Mouse (Mus musculus) spleen, adult 2 months (tissue): ENCODE data around the gene Rpl36-ps4. TPM values are rescaled to one million over a fixed set of nuclear protein-coding genes. Genes with fewer than 3 reads are reported as not detected.

Experiments used
- DNase-seq, 2 experiments: peaks; one replicate each; pipeline versions ENCODE4 v3.0.0 to v3.0.0-alpha.2; 2012 to 2021; ENCODE audit warnings: low spot score in 2 of 2, low read depth in 1 of 2
- H3K27ac ChIP-seq: fragments of 200-500 bp; 2 replicates; pipeline ENCODE4 v1.5.1; 2012; ENCODE audit warnings: low read length, inconsistent platforms; ENCODE audit not compliant: insufficient read depth
- H3K27me3 ChIP-seq: fragments of 200-500 bp; 2 replicates; pipeline ENCODE4 v1.6.1; 2012; ENCODE audit warnings: mild to moderate bottlenecking, moderate library complexity, low read length, inconsistent platforms; ENCODE audit not compliant: control insufficient read depth, insufficient read depth
- H3K36me3 ChIP-seq: fragments of 200-500 bp; 2 replicates; pipeline ENCODE4 v1.6.1; 2012; ENCODE audit warnings: mild to moderate bottlenecking, low read length, inconsistent platforms; ENCODE audit not compliant: control insufficient read depth, insufficient read depth
- H3K4me1 ChIP-seq: fragments of 200-500 bp; 2 replicates; pipeline ENCODE4 v1.6.1; 2011; ENCODE audit warnings: inconsistent platforms; ENCODE audit not compliant: control insufficient read depth, insufficient read depth, insufficient read length
- H3K4me3 ChIP-seq: fragments of 200-500 bp; 2 replicates; pipeline ENCODE4 v1.5.1; 2011; ENCODE audit warnings: mild to moderate bottlenecking, inconsistent platforms; ENCODE audit not compliant: insufficient read depth, insufficient read length; ENCODE audit errors: extremely low read depth
- CTCF ChIP-seq: fragments of 200-500 bp; IDR thresholded peaks from 2 replicates; pipeline ENCODE4 v1.5.1; 2011; ENCODE audit warnings: mild to moderate bottlenecking, inconsistent platforms; ENCODE audit not compliant: insufficient read depth, insufficient read length, insufficient replicate concordance; ENCODE audit errors: extremely low read depth
- POLR2A ChIP-seq: fragments of 200-500 bp; IDR thresholded peaks from 2 replicates; pipeline ENCODE4 v1.6.1; 2011; ENCODE audit warnings: low read depth, low read length, inconsistent platforms
- WGBS: fragments of 180-500 bp; shearing (Covaris S2); methylation state at CpG from one replicate; pipeline ENCODE4 v1.1.7; 2018; 5-methylcytosine and 5-hydroxymethylcytosine counted together
- polyA plus RNA-seq: library from polyadenylated mRNA; depleted of rRNA; stranded (reverse); fragments of >200 nt; gene quantifications from 2 replicates; pipeline ENCODE4 v1.2.3, GENCODE M21; 2012

Gene Rpl36-ps4
- polyA plus RNA-seq, 1 experiment: not detected

DNA sequence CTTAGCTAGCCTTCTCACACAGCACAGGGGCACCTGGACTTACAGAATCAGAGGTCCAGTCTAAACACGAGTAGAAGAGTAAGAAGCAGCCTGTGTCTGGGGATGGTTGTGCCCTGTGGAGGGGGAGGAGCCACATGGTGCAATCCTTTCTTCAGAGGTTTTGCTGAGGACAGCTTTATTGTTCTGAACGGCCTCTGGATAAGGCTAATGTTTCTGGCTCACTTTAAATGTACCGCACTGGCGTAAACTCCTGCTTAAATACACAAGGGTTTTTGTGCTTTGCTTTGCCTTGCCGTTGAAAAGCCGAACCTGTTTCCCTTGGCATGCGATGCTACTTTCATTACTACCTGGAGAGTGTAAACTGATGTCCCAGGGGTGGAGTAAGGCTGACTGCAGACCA is 19.6 kb upstream of the Rpl36-ps4 start:
- Histone ChIP-seq H3K4me3 (no peak overlapping the region), H3K4me1 (no peaks in the 10 kb centered on the region), H3K27ac (no peak overlapping the region), H3K36me3 (no peaks in the 10 kb centered on the region), H3K27me3 (no peaks in the 10 kb centered on the region)
- 73% methylated on average over 7 of the region's 7 CpGs for WGBS
- TF ChIP-seq CTCF (no peak), POLR2A (no peak)
- DNase-seq: no peak

DNA sequence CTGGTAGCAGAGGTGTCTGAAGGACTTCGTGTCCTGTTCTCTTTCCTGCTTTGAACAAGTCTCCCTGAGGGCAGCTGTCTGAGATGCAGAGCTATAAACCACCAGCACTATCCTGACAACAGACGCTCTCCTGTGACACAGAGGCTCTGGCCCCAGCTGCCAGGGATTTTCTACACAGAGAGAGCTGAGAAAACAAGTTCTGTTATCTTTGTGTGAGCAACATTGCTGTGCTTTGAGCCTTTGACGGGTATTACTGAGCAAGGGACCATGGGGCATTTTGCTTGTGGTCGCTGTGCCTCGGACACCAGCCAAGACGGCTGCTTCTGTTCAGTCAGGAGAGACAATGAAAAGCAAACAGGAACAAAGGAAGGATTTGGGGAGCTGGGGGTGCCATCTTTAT is 17.6 kb upstream of the Rpl36-ps4 start:
- WGBS: 62% methylated on average over 6 of the region's 6 CpGs
- H3K27me3 ChIP-seq: no peaks in the 10 kb centered on the region
- DNase-seq: no peak
- H3K27ac ChIP-seq: no peak overlapping the region
- H3K4me1 ChIP-seq: no peaks in the 10 kb centered on the region
- H3K4me3 ChIP-seq: no peak overlapping the region
- H3K36me3 ChIP-seq: no peaks in the 10 kb centered on the region
- TF ChIP-seq CTCF (no peak), POLR2A (no peak)

DNA sequence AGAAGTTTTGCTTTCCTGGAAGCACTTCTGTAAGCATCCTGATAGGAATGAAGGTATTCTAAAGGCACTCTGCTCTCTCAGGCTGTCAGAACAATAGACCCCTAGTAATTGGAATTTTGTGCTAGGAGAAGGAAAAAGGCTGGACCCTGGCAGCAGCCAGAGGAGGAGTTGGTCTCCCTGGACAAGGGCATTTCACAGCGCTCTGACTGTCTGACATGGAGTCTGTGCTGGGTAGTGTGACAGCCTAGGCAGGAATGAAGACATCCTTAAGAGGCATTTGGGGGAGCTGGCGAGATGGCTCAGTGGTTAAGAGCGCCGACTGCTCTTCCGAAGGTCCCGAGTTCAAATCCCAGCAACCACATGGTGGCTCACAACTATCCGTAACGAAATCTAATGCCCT is 17.1 kb upstream of the Rpl36-ps4 start:
- no peak overlapping the region for H3K4me3 ChIP-seq
- TF ChIP-seq POLR2A (no peak), CTCF (no peak)
- DNase-seq: no peak
- no peaks in the 10 kb centered on the region for H3K36me3 ChIP-seq
- WGBS: 94% methylated on average over 8 of the region's 8 CpGs
- H3K27me3 ChIP-seq: no peaks in the 10 kb centered on the region
- H3K27ac ChIP-seq: no peak overlapping the region
- no peaks in the 10 kb centered on the region for H3K4me1 ChIP-seq

DNA sequence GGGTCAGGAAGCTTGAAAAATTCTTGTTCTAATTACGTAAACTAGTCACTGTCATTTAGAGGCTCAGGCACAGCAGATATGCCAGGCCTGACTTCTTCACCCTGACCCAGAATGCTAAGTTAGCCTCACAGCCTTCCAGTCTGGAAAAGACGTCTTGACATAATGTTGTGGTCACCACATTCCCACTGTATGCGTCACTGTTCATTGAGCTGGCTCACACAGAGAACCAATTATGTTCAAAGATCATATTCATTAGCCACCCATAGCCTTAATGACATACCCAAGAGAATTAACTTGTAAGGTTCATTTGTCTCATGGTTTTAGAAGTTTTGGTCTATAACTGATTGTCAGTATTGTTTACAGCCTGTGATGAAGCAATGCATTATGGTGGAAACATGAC is 5.4 kb upstream of the Rpl36-ps4 start:
- Histone ChIP-seq H3K27ac (no peak overlapping the region), H3K4me3 (no peak overlapping the region), H3K27me3 (no peaks in the 10 kb centered on the region), H3K36me3 (no peaks in the 10 kb centered on the region), H3K4me1 (no peaks in the 10 kb centered on the region)
- no peak for DNase-seq
- TF ChIP-seq POLR2A: no peak
- no peak for TF ChIP-seq CTCF
- 91% methylated on average over 3 of the region's 3 CpGs for WGBS

DNA sequence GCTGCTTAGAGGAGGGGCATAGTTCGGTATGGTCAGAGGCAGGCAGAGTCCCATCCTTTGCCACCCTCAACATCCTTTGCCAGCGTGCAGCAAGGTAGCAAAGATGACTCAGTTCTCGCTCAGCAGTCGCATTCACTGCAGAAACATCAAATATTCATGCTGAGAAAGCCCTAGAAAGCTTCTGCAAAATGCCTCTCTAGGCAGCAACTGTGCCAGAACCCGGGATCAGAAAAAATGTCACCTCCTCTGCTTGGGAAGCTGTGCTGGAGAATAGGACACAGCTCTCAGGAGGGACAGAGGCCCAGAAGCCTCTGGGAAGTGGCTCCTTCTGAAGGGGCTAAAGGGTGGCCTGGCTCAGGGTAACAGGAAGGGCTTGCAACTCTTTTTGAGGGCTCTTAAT is 2.7 kb upstream of the Rpl36-ps4 start:
- 79% methylated on average over 5 of the region's 5 CpGs for WGBS
- no peaks in the 10 kb centered on the region for H3K4me1 ChIP-seq
- DNase-seq: no peak
- H3K27ac ChIP-seq: no peak overlapping the region
- H3K4me3 ChIP-seq: no peak overlapping the region
- no peaks in the 10 kb centered on the region for H3K27me3 ChIP-seq
- TF ChIP-seq POLR2A: no peak
- TF ChIP-seq CTCF: no peak
- H3K36me3 ChIP-seq: no peaks in the 10 kb centered on the region

DNA sequence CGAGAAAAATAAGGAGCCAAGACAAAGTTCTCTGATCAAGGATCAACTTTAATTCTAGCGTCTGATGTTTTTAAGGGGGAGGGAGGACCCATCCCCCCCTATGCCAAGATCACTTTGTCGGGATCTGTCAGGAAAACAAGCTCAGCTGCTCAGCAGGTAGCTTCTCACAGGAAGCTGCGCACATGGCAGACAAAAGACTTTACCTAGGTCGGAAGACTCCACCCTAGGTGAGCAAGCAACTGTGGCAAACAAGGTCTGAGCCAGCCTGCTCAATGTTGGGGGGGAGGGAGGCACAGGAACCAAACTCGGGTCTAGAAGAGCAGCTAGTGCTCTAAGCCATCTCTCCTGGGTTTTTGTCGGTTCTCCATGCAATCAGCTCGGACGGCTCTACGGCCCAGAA is 13.5 kb downstream of the Rpl36-ps4 start:
- TF ChIP-seq CTCF (no peak), POLR2A (no peak)
- no peaks in the 10 kb centered on the region for H3K27me3 ChIP-seq
- 90% methylated on average over 10 of the region's 10 CpGs for WGBS

DNA sequence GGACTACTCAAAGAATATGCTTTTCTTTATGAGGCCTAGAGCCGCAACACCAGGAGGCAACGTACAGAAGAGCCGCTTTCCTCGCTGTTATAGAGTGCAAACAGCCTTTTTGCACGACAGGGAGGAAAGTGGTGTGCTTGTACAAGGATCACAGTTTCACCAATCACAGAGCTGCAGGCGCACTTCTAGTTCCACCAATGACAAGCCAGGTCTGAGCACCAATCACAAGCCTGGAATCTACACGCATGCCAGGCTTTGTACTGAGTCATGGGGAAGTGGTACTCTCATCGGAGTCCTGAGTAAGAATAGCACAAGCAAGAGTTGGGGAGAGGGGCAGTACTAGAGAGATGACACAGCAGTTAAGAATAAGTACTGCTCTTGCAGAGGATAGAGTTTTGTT is 14.0 kb downstream of the Rpl36-ps4 start:
- Histone ChIP-seq H3K36me3 (no peaks in the 10 kb centered on the region), H3K27me3 (no peaks in the 10 kb centered on the region), H3K27ac (no peak overlapping the region), H3K4me3 (no peak overlapping the region), H3K4me1 (no peaks in the 10 kb centered on the region)
- TF ChIP-seq CTCF: no peak
- DNase-seq: no peak
- WGBS: 87% methylated on average over 8 of the region's 8 CpGs

More for the DNA sequence above, 13.5 kb downstream of the Rpl36-ps4 start:
- H3K4me3 ChIP-seq: no peak overlapping the region
- no peaks in the 10 kb centered on the region for H3K36me3 ChIP-seq
- no peaks in the 10 kb centered on the region for H3K4me1 ChIP-seq
- DNase-seq: no peak
- H3K27ac ChIP-seq: no peak overlapping the region
